Mouse (Mus musculus) c-Kit-positive CD71-positive TER-119-negative erythroid progenitor cells, embryonic 14.5 days (primary cell): ENCODE measurements around the gene Dot1l.

Experiments used
- DNase-seq: peaks from one replicate; pipeline ENCODE4 v3.0.0-alpha.2; 2013; ENCODE audit warnings: low read depth

The Dot1l gene

GRCm38 (mm10) chr10:80793033-80793784, 38.2 kb downstream of the Dot1l start:
- no peak for DNase-seq

GRCm38 (mm10) chr10:80793803-80794202, 38.8 kb downstream of the Dot1l start:
- DNase-seq: no peak

- no peak for DNase-seq
These were observed 39.7 kb downstream of the Dot1l start for GRCm38 (mm10) chr10:80794750-80795149.

- DNase-seq: no peak
These were observed 41.4 kb downstream of the Dot1l start for GRCm38 (mm10) chr10:80796307-80796848.

- no peak for DNase-seq
These were observed 42.5 kb downstream of the Dot1l start for GRCm38 (mm10) chr10:80797186-80798149.

- peak; percentile 93 for DNase-seq
These were observed 43.4 kb downstream of the Dot1l start, which contains the start of the genes Sf3a2 and Plekhj1 for GRCm38 (mm10) chr10:80798150-80799006. Sf3a2 (plus strand) TSS chr10:80798198. Plekhj1 (minus strand) TSS chr10:80798626.

GRCm38 (mm10) chr10:80799070-80799566, 44.1 kb downstream of the Dot1l start:
- DNase-seq: no peak

GRCm38 (mm10) chr10:80802204-80802912, 47.4 kb downstream of the Dot1l start:
- DNase-seq: no peak

GRCm38 (mm10) chr10:80802996-80803395, 48.0 kb downstream of the Dot1l start:
- no peak for DNase-seq

- DNase-seq: no peak
These were observed 49.3 kb downstream of the Dot1l start for GRCm38 (mm10) chr10:80804340-80804739.

- no peak for DNase-seq
These were observed 49.9 kb downstream of the Dot1l start, which contains the start of gene Amh for GRCm38 (mm10) chr10:80804916-80805315. Amh (plus strand) TSS chr10:80805243.

- DNase-seq: no peak
These were observed 50.3 kb downstream of the Dot1l start for GRCm38 (mm10) chr10:80805322-80805721.

- DNase-seq: peak; percentile 69
These were observed 50.9 kb downstream of the Dot1l start for GRCm38 (mm10) chr10:80805925-80806324.

- no peak for DNase-seq
These were observed 51.5 kb downstream of the Dot1l start for GRCm38 (mm10) chr10:80806341-80807056.

- DNase-seq: no peak
These were observed 52.1 kb downstream of the Dot1l start for GRCm38 (mm10) chr10:80807057-80807627.

- DNase-seq: no peak
These were observed 53.3 kb downstream of the Dot1l start for GRCm38 (mm10) chr10:80808099-80808984.

- no peak for DNase-seq
These were observed 54.1 kb downstream of the Dot1l start for GRCm38 (mm10) chr10:80808985-80809632.

- no peak for DNase-seq
These were observed 55.1 kb downstream of the Dot1l start for GRCm38 (mm10) chr10:80810084-80810483.
